Mouse (Mus musculus) hindbrain, embryonic 15.5 days (tissue): Measurements from ENCODE around the gene Casp7. TPM values are rescaled to one million over a fixed set of nuclear protein-coding genes. Genes with fewer than 3 reads are reported as not detected.

ENCODE experiments used
- ATAC-seq: fragments of 200-750 bp; cut with Nextera tagmentation; 2 replicates; pipeline ENCODE4 v1.8.0; 2017; ENCODE audit warnings: low read depth, moderate number of reproducible peaks, moderate TSS enrichment; ENCODE audit not compliant: low FRiP score
- H3K27ac ChIP-seq: fragments of 300-500 bp; sonication (generic); replicated peaks from 2 replicates; pipeline ENCODE4 v1.5.1; 2015; ENCODE audit warnings: mild to moderate bottlenecking, inconsistent platforms
- H3K27me3 ChIP-seq: fragments of 300-500 bp; sonication (generic); 2 replicates; pipeline ENCODE4 v1.6.1; 2015; ENCODE audit warnings: control low read depth, inconsistent platforms
- H3K36me3 ChIP-seq: fragments of 300-500 bp; sonication (generic); 2 replicates; pipeline ENCODE4 v1.6.1; 2015; ENCODE audit warnings: control low read depth, inconsistent platforms
- H3K4me1 ChIP-seq: fragments of 300-500 bp; sonication (generic); replicated peaks from 2 replicates; pipeline ENCODE4 v1.6.1; 2015; ENCODE audit warnings: control low read depth, inconsistent platforms
- H3K4me2 ChIP-seq: fragments of 300-500 bp; sonication (generic); 2 replicates; pipeline ENCODE4 v1.6.1; 2015; ENCODE audit warnings: moderate library complexity, mild to moderate bottlenecking, inconsistent platforms
- H3K4me3 ChIP-seq: fragments of 300-500 bp; sonication (generic); 2 replicates; pipeline ENCODE4 v1.5.1; 2015; ENCODE audit warnings: mild to moderate bottlenecking, inconsistent platforms
- H3K9ac ChIP-seq: fragments of 300-500 bp; sonication (generic); 2 replicates; pipeline ENCODE4 v1.6.1; 2015; ENCODE audit warnings: inconsistent platforms
- H3K9me3 ChIP-seq: fragments of 300-500 bp; sonication (generic); 2 replicates; pipeline ENCODE4 v1.6.1; 2016; ENCODE audit warnings: control low read depth, inconsistent platforms
- WGBS: fragments of 180-500 bp; shearing (Covaris S2); methylation state at CpG from one replicate; pipeline ENCODE4 v1.1.7; 2015; 5-methylcytosine and 5-hydroxymethylcytosine counted together
- polyA plus RNA-seq: library from polyadenylated mRNA; unstranded; fragments of >200 nt; fragmentation: Nextera tagmentation; extraction: Ambion mirVana; gene quantifications from 2 replicates; pipeline ENCODE4 v1.2.1, GENCODE M21; 2015

Casp7 gene
- polyA plus RNA-seq, 1 experiment from 2014 or later: 21.5 TPM

GRCm38 (mm10) chr19:56484630-56485375, 87.9 kb downstream of the Casp7 start:
- 38% methylated on average over 13 of the region's 13 CpGs for WGBS
- no peaks in the 10 kb centered on the region for H3K36me3 ChIP-seq
- H3K27me3 ChIP-seq: no peaks in the 10 kb centered on the region
- H3K4me2 ChIP-seq: no peak overlapping the region
- H3K4me3 ChIP-seq: no peak overlapping the region
- no peak overlapping the region for H3K27ac ChIP-seq
- peaks cover 23% of the 10 kb centered on the region for H3K4me1 ChIP-seq
- H3K9me3 ChIP-seq: no peaks in the 10 kb centered on the region
- no peak overlapping the region for H3K9ac ChIP-seq
- ATAC-seq: peak; percentile 34; the same call in 1 of the 2 replicates

GRCm38 (mm10) chr19:56485376-56486271, 88.7 kb downstream of the Casp7 start:
- Histone ChIP-seq H3K9ac (no peak overlapping the region), H3K27me3 (no peaks in the 10 kb centered on the region), H3K4me2 (0 out of 2 replicates have a peak overlapping the region, but pooled peaks have one; percentile 6), H3K27ac (peak overlapping the region; percentile 2; the same call in 1 of the 2 replicates), H3K36me3 (no peaks in the 10 kb centered on the region), H3K4me1 (peaks cover 23% of the 10 kb centered on the region), H3K9me3 (no peaks in the 10 kb centered on the region), H3K4me3 (no peak overlapping the region)
- 57% methylated on average over 13 of the region's 13 CpGs for WGBS
- ATAC-seq: no peak

- no peaks in the 10 kb centered on the region for H3K27me3 ChIP-seq
- H3K4me2 ChIP-seq: no peak overlapping the region
- H3K4me3 ChIP-seq: no peak overlapping the region
- H3K4me1 ChIP-seq: peaks cover 23% of the 10 kb centered on the region
- 91% methylated on average over 7 of the region's 7 CpGs for WGBS
- no peak overlapping the region for H3K9ac ChIP-seq
- no peaks in the 10 kb centered on the region for H3K9me3 ChIP-seq
- no peak overlapping the region for H3K27ac ChIP-seq
- H3K36me3 ChIP-seq: no peaks in the 10 kb centered on the region
- ATAC-seq: no peak
These were observed 90.0 kb downstream of the Casp7 start for GRCm38 (mm10) chr19:56486926-56487325.

GRCm38 (mm10) chr19:56487339-56487738, 90.4 kb downstream of the Casp7 start:
- 97% methylated on average over 2 of the region's 2 CpGs for WGBS
- no peak overlapping the region for H3K4me2 ChIP-seq
- peaks cover 23% of the 10 kb centered on the region for H3K4me1 ChIP-seq
- no peaks in the 10 kb centered on the region for H3K9me3 ChIP-seq
- H3K36me3 ChIP-seq: no peaks in the 10 kb centered on the region
- no peak overlapping the region for H3K9ac ChIP-seq
- no peak overlapping the region for H3K27ac ChIP-seq
- no peaks in the 10 kb centered on the region for H3K27me3 ChIP-seq
- no peak overlapping the region for H3K4me3 ChIP-seq
- ATAC-seq: no peak

- no peak for ATAC-seq
- H3K4me2 ChIP-seq: no peak overlapping the region
These were observed 92.7 kb downstream of the Casp7 start for GRCm38 (mm10) chr19:56489601-56490000.

More at GRCm38 (mm10) chr19:56489601-56490000, 92.7 kb downstream of the Casp7 start:
- H3K9me3 ChIP-seq: no peaks in the 10 kb centered on the region
- no peak overlapping the region for H3K27ac ChIP-seq
- WGBS: 79% methylated on average over 6 of the region's 6 CpGs
- H3K4me3 ChIP-seq: no peak overlapping the region
- H3K9ac ChIP-seq: no peak overlapping the region
- H3K4me1 ChIP-seq: peaks cover 19% of the 10 kb centered on the region
- no peaks in the 10 kb centered on the region for H3K36me3 ChIP-seq
- H3K27me3 ChIP-seq: no peaks in the 10 kb centered on the region

Other genes with a start within 250 kb of the Casp7 start
- 0.16 TPM in 1 of 2 replicates, not detected in the other for gene Habp2, start 110.0 kb upstream of the Casp7 start, polyA plus RNA-seq
- 0.25 and 0.38 TPM in 2 replicates for gene Nrap, start 7.1 kb upstream of the Casp7 start, polyA plus RNA-seq
- gene Plekhs1, start 64.5 kb downstream of the Casp7 start, polyA plus RNA-seq: 0.13 and 0.30 TPM in 2 replicates
- 9.6 and 11.2 TPM in 2 replicates for gene Dclre1a, start 151.1 kb downstream of the Casp7 start, polyA plus RNA-seq
- gene Nhlrc2, start 151.1 kb downstream of the Casp7 start, polyA plus RNA-seq: 7.4 and 8.8 TPM in 2 replicates